Mouse (Mus musculus) spleen, adult 2 months (tissue): ENCODE measurements at regions not wholly inside any gene's neighbourhood (a gene's known extent, or its start where the extent isn't known, plus 50 kb on each side); places are given as distances from the start of the nearest gene placed in this dataset.

ENCODE experiments used
- CTCF ChIP-seq: fragments of 200-500 bp; IDR thresholded peaks from 2 replicates; pipeline ENCODE4 v1.5.1; 2011; ENCODE audit warnings: mild to moderate bottlenecking, inconsistent platforms; ENCODE audit not compliant: insufficient read depth, insufficient read length, insufficient replicate concordance; ENCODE audit errors: extremely low read depth
- POLR2A ChIP-seq: fragments of 200-500 bp; IDR thresholded peaks from 2 replicates; pipeline ENCODE4 v1.6.1; 2011; ENCODE audit warnings: low read depth, low read length, inconsistent platforms

DNA sequence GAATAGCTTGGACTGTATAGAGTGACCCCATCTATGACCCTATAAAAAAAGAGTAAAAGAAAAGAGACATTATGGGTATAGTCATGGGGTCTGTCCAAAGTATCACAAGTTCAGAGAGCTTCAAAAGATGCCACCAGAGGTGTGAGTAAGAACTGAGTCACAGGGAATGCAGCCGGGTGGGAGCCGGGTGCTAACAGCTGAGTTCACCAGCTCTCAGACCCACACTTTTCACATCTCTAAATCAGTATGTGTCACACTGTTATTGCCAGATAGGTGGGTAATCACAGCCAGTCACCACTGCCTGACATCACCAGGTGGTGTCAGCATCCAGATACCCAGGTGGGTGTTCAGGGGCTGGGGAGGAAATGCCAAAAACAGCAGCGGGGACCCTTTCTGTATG, 81.1 kb upstream of the Spred2 start:
- TF ChIP-seq CTCF: no peak
- TF ChIP-seq POLR2A: no peak
